Mouse (Mus musculus) ES-E14 (cell line): Measurements from ENCODE around the gene Tmem256. TPM values are rescaled to one million over a fixed set of nuclear protein-coding genes. Genes with fewer than 3 reads are reported as not detected.

Experiments
- DNase-seq: peaks from one replicate; pipeline ENCODE4 v3.0.0-alpha.2; 2013; ENCODE audit warnings: low read depth, low spot score
- H3K27ac ChIP-seq: 2 replicates; pipeline ENCODE4 v1.5.1; 2012; ENCODE audit warnings: low read depth, mild to moderate bottlenecking, low read length, moderate library complexity, mixed read lengths; ENCODE audit not compliant: poor library complexity, insufficient read depth, severe bottlenecking
- H3K36me3 ChIP-seq: 2 replicates; pipeline ENCODE4 v1.6.1; 2012; ENCODE audit warnings: mild to moderate bottlenecking, low read length, moderate library complexity, mixed read lengths; ENCODE audit not compliant: control insufficient read depth, poor library complexity, insufficient read depth, severe bottlenecking
- H3K4me1 ChIP-seq, 2 experiments: fragments of 150-350 bp in 1 of 2; sonication (generic) in 1 of 2; 2 replicates each; pipeline ENCODE4 v1.6.1; 2012; ENCODE audit warnings: low read length in 2 of 2, mild to moderate bottlenecking in 1 of 2, mixed read lengths in 1 of 2; ENCODE audit not compliant: control insufficient read depth in 2 of 2, insufficient read depth in 2 of 2, poor library complexity in 1 of 2
- H3K4me3 ChIP-seq, 2 experiments: fragments of 150-350 bp in 1 of 2; sonication (generic) in 1 of 2; 2 replicates each; pipeline ENCODE4 v1.5.1; 2012; ENCODE audit warnings: low read length in 2 of 2, low read depth in 1 of 2, mild to moderate bottlenecking in 1 of 2, mixed read lengths in 1 of 2; ENCODE audit not compliant: insufficient read depth in 1 of 2, poor library complexity in 1 of 2, severe bottlenecking in 1 of 2
- H3K9ac ChIP-seq: 2 replicates; pipeline ENCODE4 v1.6.1; 2012; ENCODE audit warnings: low read depth, mild to moderate bottlenecking, low read length, mixed read lengths; ENCODE audit not compliant: poor library complexity, insufficient read depth, severe bottlenecking
- H3K9me3 ChIP-seq: fragments of 150-350 bp; sonication (generic); 2 replicates; pipeline ENCODE4 v1.6.1; 2012; ENCODE audit warnings: low read depth, mild to moderate bottlenecking, low read length; ENCODE audit not compliant: control insufficient read depth, insufficient read depth
- CHD2 ChIP-seq: IDR thresholded peaks from 2 replicates; pipeline ENCODE4 v1.6.1; 2014; ENCODE audit warnings: mild to moderate bottlenecking, low read depth, low read length, inconsistent platforms
- HCFC1 ChIP-seq: IDR thresholded peaks from 2 replicates; pipeline ENCODE4 v1.6.1; 2012; ENCODE audit warnings: low read length, inconsistent platforms, borderline replicate concordance; ENCODE audit not compliant: insufficient read depth
- MAFK ChIP-seq: IDR thresholded peaks from 2 replicates; pipeline ENCODE4 v1.6.1; 2014; ENCODE audit warnings: mild to moderate bottlenecking, low read depth, low read length, inconsistent platforms; ENCODE audit not compliant: insufficient read depth
- ZC3H11A ChIP-seq: IDR thresholded peaks from 2 replicates; pipeline ENCODE4 v1.6.1; 2012; ENCODE audit warnings: low read depth, mild to moderate bottlenecking, inconsistent platforms, low read length, borderline replicate concordance
- ZNF384 ChIP-seq: IDR thresholded peaks from 2 replicates; pipeline ENCODE4 v1.6.1; 2012; ENCODE audit warnings: low read depth, low read length, inconsistent platforms
- in situ Hi-C, 2 experiments: fragments of 600-800 bp; cut with MboI; formaldehyde crosslinking; loops; one replicate each; pipeline ENCODE4 v1.15.1; 2025; ENCODE audit warnings: low sequenced_read_pairs in 2 of 2, inconsistent platforms in 1 of 2; ENCODE audit not compliant: unreplicated experiment in 2 of 2
- total RNA-seq: library from RNA; depleted of rRNA; stranded (reverse); fragments of 300-350 nt; gene quantifications from 2 replicates; pipeline ENCODE4 v1.2.3, GENCODE M21; 2012

Tmem256 gene
- total RNA-seq, 1 experiment = 90.7 TPM

GRCm38 (mm10) chr11:69806378-69806777 lies 31.9 kb upstream of the Tmem256 start:
- no peak for TF ChIP-seq MAFK
- TF ChIP-seq HCFC1 = no peak
- TF ChIP-seq CHD2 = no peak
- no peak for TF ChIP-seq ZNF384
- TF ChIP-seq ZC3H11A = no peak
- in situ Hi-C loops = loop anchor here in 1 of 2 experiments (10.0 kb wide), 1 partner anchor 68 kb away; the partner anchor contains the start of gene Tmem95

GRCm38 (mm10) chr11:69807641-69808040 lies 30.7 kb upstream of the Tmem256 start:
- DNase-seq = no peak
- H3K4me3 ChIP-seq = no peak overlapping the region
- TF ChIP-seq ZC3H11A = no peak
- TF ChIP-seq MAFK = no peak
- TF ChIP-seq HCFC1 = no peak
- no peak for TF ChIP-seq CHD2
- TF ChIP-seq ZNF384 = no peak
- in situ Hi-C loops = loop anchor here in 1 of 2 experiments (10.0 kb wide), 1 partner anchor 67 kb away; the partner anchor contains the start of gene Tmem95
- H3K9ac ChIP-seq = no peak overlapping the region
- no peak overlapping the region for H3K27ac ChIP-seq
- H3K9me3 ChIP-seq = no peaks in the 10 kb centered on the region
- H3K4me1 ChIP-seq = peaks cover 3 to 7% of the 10 kb centered on the region in 2 experiments; a peak in 3 of 4 replicates
- H3K36me3 ChIP-seq = no peaks in the 10 kb centered on the region; the same call in 1 of the 2 replicates

More at GRCm38 (mm10) chr11:69806378-69806777, 31.9 kb upstream of the Tmem256 start:
- no peak overlapping the region for H3K9ac ChIP-seq
- no peak overlapping the region for H3K27ac ChIP-seq
- no peak for DNase-seq
- no peaks in the 10 kb centered on the region for H3K9me3 ChIP-seq
- no peaks in the 10 kb centered on the region; the same call in 1 of the 2 replicates for H3K36me3 ChIP-seq
- H3K4me1 ChIP-seq = peaks cover 3 to 10% of the 10 kb centered on the region in 2 experiments; a peak in 3 of 4 replicates
- no peak overlapping the region for H3K4me3 ChIP-seq

GRCm38 (mm10) chr11:69810280-69810679 lies 28.0 kb upstream of the Tmem256 start:
- no peaks in the 10 kb centered on the region for H3K9me3 ChIP-seq
- H3K27ac ChIP-seq = no peak overlapping the region
- no peak for DNase-seq
- in situ Hi-C loops = no loop called here
- TF ChIP-seq MAFK (no peak), CHD2 (no peak), ZNF384 (no peak), ZC3H11A (no peak), HCFC1 (no peak)
- peaks cover 0 to 2% of the 10 kb centered on the region in 2 experiments; a peak in 1 of 4 replicates for H3K4me1 ChIP-seq
- no peak overlapping the region for H3K9ac ChIP-seq
- H3K36me3 ChIP-seq = no peaks in the 10 kb centered on the region
- H3K4me3 ChIP-seq = no peak overlapping the region

GRCm38 (mm10) chr11:69815155-69815554 lies 23.2 kb upstream of the Tmem256 start, which contains the start of gene Gm39566:
TSS of gene Gm39566 (minus strand) at chr11:69815298.
- Histone ChIP-seq H3K4me1 (peaks cover 2 to 7% of the 10 kb centered on the region in 2 experiments; a peak in 1 of 4 replicates), H3K27ac (no peak within 1 kb of the TSS), H3K36me3 (no peaks in the 10 kb centered on the region), H3K9me3 (no peaks in the 10 kb centered on the region), H3K4me3 (no peak within 1 kb of the TSS), H3K9ac (no peak within 1 kb of the TSS)
- DNase-seq = no peak
- TF ChIP-seq MAFK = no peak
- TF ChIP-seq HCFC1 = no peak
- no peak for TF ChIP-seq CHD2
- TF ChIP-seq ZC3H11A = no peak
- TF ChIP-seq ZNF384 = no peak
- in situ Hi-C loops = no loop called here
